Mouse (Mus musculus): ENCODE data around the gene Ptprm.

GRCm38 (mm10) chr17:66738331-66738730, 615.9 kb downstream of the Ptprm start:
- TF ChIP-seq CTCF (IDR thresholded peaks at IDR 0.05; ENCODE audit: control insufficient read depth, insufficient read depth, insufficient replicate concordance, low read depth, low read length) (no peak), POLR2A (IDR thresholded peaks at IDR 0.05; ENCODE audit: control insufficient read depth, low read depth, low read length) (no peak)
